Mouse (Mus musculus) gastrocnemius, adult 8-10 months (tissue): ENCODE data around the gene Plekha1. TPM values are rescaled to one million over a fixed set of nuclear protein-coding genes. Genes with fewer than 3 reads are reported as not detected.
A peak's percentile ranks its signal among the peaks of the same experiment; 100 is the strongest.

Source experiments
- DNase-seq, 2 experiments: peaks; one replicate each; pipeline ENCODE4 v3.0.0; 2022; ENCODE audit warnings: low spot score in 2 of 2
- microRNA-seq: library from miRNA; unstranded; fragments of <30 nt; microRNA quantifications from one replicate; pipeline ENCODE4 v1.2.0, GENCODE M21; 2022
- total RNA-seq, 4 experiments: library from RNA; stranded (reverse); gene quantifications; 2 replicates each; pipeline ENCODE4 v1.2.4; 2022

Plekha1 gene
- total RNA-seq, 4 experiments from 2014 or later = 25.3 to 34.4 (median 28.3) TPM

GRCm38 (mm10) chr7:130954177-130954601 is 88.6 kb downstream of the Plekha1 start:
- no peak for DNase-seq

DNA sequence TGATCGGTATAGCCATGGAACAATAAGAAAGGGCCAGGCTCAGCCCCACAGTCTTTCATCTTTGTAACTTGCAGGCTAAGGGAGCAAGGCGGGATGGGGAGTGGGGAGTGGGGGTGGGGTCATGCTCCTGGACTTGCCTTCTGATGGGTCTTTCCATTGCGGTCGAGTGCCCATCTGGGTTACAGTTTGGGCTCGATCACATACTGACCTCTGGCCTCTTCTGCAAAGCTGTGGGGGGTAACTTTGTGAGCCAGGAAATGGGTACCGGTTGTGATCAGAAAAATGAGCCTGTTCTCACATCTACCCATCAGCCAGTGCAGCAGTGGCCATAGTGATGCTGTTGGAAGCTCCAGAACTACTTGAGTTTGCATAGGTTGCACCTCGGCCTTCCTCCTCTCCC is 93.0 kb downstream of the Plekha1 start:
- DNase-seq = no peak

DNA sequence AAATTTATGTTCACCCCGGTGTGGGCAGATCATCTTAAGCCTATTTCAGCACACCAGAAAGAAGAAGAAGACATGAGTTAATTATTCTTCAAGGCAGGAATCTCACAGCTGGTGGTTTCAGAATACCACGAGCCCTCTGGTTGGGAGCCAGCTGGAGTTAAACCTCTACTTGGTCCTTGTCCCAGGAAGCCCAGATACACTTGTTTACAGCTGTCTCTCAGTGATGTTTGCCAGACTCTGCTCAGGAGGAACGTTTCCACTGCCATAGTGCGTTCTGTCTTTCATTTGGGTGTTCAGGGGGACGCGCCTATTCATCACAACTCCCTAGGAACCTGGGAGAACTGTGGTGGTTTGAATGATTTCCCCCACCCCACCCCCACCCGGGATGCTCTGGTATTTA is 94.3 kb downstream of the Plekha1 start:
- DNase-seq = peak; percentile 86 to 88

DNA sequence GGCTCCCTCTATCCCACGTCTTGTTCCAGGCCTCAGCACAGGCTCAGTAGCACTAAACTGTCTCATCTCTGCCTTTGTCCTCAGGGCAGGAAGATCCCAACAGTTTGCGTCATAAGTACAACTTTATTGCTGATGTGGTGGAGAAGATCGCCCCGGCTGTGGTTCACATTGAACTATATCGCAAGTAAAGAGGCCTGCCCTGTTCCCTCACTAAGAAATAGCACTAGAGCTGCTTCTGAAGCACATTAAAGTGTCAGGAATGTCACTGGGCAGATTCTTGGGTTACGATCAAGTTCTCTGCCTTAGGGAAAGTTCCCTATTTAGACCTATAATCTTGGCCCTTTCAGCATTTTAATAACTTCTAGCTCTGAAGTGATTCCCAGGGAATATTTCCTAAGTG is 95.9 kb downstream of the Plekha1 start:
- DNase-seq = no peak

Small RNA genes lying within 50 kb of the gene (microRNA-seq; reads per million reads assigned to microRNA genes)
- gene Mir7061 = not detected

Other genes starting within 250 kb of the Plekha1 start
- gene Btbd16, start 91.7 kb upstream of the Plekha1 start, total RNA-seq = under 1 TPM in 1 of 4 experiments, not detected in 3; 0.21 TPM
- gene Htra1, start 70.4 kb downstream of the Plekha1 start, total RNA-seq = 10 to 100 TPM; 33.9 to 51.0 (median 36.5) TPM
- gene Dmbt1, start 166.3 kb downstream of the Plekha1 start, total RNA-seq = not detected